Mouse (Mus musculus): ENCODE results near the gene Katnbl1.
"Not testable (repeated sequence)": the region's sequence is repeated elsewhere in the genome, so short reads cannot be mapped to it uniquely, and the experiment has no call there.

The Katnbl1 gene

DNA sequence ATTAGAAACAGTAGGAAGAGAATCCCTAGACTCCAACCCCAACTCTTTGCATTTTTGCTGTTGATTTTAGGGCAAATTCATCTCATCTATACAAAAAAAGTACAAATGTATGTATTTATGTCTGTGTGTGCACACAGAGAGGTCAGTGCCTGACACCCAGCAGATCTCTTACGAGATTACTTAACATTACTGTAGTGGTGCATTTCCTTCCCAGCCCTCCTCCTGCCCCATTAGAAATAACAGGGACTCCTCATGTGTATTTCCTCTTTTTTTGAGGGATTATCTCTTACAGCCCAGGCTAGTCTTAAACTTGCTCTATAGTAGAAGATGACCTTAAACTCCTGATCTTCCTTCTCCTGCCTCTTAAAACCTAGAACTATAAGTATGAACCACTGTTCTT is 13.7 kb downstream of the Katnbl1 start:
- no peak for DNase-seq (ENCODE audit: low read depth, low spot score)

DNA sequence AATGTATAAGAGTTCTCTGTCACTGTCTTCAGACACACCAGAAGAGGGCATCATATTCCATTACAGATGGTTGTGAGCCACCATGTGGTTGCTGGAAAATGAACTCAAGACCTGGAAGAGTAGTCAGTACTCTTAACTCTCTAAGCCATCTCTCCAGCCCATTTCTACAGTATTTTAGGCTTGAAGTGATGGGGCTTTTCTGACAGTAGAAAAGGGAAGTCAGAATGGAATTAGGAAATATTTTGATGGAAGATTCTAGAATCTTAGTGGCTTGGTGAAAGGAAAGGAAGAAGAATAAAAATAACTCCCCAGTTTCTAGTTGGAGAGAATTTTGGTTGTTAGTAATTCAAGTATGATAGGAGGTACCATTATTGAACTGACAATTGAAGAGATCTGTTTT is 14.9 kb downstream of the Katnbl1 start:
- DNase-seq (ENCODE audit: low read depth, low spot score) = no peak

GRCm38 (mm10) chr2:112396649-112397048 is 17.6 kb downstream of the Katnbl1 start:
- DNase-seq (ENCODE audit: low read depth, low spot score) = no peak

DNA sequence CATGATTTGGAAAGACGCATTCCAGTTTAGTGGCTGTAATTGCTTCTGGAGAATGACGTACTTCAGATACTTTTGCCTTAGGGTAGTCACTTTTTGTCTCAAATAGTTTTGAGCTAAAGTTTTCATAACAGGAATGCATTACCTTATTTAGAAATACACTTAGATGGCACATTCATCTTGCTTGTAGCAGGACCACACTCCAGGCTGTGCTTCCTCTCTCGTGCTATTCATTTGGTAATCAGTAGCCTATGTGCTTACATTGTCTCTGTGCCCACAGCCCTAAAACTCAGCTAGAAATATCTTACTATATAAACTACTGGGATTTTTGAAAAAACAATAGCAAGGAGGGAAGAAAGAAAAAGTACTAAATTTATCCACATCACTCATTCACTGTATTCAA is 28.0 kb downstream of the Katnbl1 start:
- no peak for DNase-seq (ENCODE audit: low read depth, low spot score)

DNA sequence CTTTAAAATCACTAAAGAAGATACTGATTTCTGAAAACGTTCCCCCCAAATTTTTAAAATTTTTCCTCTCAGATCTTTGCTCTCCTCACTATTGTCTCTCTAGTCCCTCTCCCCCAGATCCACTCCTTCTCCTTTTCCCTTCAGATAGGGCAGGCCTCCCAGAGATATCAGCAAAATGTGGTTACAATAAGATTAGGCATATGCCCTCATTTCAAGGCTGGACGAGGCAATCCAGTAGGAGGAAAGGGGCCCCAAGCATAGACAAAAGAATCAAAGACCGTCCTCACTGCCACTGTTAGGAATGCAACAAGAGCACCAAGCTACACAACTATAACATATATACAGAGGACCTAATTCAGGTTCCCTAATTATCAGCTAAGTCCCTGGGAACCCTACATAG is 46.3 kb downstream of the Katnbl1 start:
- DNase-seq (ENCODE audit: low read depth, low spot score) = no peak

DNA sequence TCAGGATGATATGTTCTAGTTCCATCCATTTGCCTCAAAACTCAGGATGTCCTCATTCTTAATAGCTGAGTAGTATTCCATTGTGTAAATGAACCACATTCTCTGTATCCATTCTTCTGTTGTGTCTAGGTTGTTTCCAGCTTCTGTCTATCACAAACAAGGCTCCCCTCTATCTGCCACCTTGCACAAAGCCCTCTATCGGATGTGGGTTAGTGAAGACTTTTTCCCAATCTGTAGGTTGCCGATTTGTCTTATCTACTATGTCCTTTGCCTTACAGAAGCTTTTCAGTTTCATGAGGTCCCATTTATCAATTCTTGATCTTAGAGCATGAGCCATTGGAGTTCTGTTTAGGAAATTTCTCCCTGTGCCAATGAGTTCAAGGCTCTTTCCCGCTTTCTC is 49.5 kb downstream of the Katnbl1 start:
- not testable (repeated sequence) for DNase-seq (ENCODE audit: low read depth, low spot score)

DNA sequence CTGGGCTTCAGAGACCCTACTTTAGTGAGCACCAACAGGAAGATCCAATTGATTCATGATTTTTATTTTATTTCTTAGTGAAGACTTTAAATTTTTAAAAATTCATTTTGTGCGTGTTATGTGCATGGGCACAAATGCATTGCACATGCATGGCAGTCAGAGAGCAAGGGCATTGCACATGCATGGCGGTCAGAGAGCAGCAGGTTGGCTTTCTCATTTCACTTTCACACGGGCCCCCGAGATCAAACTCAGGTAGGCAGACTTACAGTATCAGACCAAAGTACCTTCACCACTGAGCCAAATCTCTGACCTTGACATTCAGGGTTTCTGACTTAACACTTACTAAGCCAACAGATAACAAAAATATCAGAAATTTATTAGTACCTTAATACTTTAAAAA is 50.7 kb downstream of the Katnbl1 start:
- no peak for DNase-seq (ENCODE audit: low read depth, low spot score)

DNA sequence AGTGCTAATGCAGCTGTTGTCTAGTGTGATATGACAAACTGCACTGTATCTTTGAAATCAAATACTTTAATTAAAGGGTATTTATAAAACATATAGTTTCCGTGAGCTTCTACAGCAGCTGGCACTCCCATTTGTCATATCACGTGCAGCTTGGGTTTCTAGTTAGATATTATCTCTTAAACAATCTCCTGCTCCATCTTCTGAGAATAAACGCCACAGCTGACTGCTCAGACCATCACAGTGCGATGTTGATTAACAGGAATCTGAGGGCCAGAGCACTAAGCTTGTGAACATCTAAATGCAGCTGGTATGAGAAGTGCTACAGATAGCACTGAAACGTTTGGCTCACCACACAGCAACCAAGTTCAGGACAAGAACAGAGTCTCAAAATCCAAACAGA is 51.4 kb downstream of the Katnbl1 start:
- no peak for DNase-seq (ENCODE audit: low read depth, low spot score)

GRCm38 (mm10) chr2:112432523-112432922 is 53.5 kb downstream of the Katnbl1 start:
- DNase-seq (ENCODE audit: low read depth, low spot score) = no peak

DNA sequence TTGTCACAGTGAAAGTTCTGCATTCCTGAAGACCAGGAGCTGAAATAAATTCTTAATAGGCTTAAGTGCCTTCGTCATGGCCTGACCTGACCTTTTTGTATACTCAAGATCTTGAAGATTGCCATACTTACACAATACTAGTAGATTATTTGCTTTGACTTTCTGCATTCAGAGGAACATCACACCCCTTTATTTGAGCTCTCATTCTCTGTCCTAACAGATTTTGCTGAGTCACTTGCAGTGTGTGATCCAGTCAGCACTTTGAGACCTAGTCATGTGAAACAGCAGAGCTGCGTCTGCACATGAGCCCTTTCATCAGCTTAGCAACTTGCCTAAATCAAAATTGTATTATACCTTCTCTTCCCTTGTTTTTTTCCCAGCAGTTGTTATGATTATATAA is 54.3 kb downstream of the Katnbl1 start:
- DNase-seq (ENCODE audit: low read depth, low spot score) = peak; percentile 10

DNA sequence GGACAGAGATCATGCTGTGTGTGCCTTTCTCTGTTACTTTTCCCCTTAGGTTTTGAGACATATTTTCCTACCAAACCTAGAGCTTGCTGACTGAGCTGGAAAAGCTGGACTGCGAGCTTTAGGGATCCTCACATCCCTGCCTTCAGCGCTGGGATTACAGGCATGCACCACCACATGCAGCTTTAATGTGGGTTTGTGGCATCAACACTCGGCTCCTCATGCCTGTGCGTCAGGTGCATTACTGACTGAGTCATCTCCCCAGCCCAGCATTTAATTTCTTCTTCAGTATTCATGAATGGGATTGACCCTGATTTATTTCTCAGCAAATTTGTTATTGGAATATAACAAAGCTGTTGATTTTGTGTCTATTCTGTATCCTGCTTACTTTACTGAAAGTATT is 57.3 kb downstream of the Katnbl1 start:
- DNase-seq (ENCODE audit: low read depth, low spot score) = no peak

DNA sequence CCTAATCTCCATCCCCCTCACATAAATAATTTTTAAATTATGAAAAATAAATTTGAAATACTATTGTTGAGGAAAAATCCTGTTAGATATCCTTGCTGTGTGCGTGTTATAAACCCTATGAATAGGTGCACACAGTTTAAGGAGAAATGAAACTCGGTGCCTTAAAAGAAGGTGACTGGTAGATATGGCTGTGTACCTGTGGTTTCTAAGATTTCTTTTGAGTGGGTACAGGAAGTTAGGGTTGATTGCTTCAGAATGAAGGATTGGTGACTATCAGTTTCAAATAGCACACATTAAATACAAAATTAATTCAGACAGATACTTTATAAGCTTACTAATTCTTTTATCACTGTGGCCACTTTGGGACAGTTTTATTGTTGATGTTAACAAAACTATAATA is 58.6 kb downstream of the Katnbl1 start:
- DNase-seq (ENCODE audit: low read depth, low spot score) = no peak

DNA sequence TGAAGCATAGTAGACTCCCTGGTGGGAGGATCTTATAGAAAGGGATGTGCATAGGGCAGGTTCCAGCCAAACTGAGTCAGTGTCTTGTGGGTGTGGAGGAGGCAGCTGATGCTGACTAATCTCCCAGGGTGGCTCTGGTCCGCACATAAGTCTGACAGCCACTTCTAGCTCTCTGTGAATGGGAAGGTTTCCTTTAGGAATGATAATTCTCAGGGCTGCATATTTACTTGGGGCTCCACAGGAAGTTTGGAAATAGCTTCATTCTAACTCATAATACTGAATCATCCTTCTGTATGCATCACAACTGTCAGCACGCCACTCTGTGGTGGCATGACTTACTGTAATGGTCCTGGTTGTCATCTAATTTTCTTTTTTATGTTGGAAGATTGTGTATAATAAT is 64.5 kb downstream of the Katnbl1 start:
- no peak for DNase-seq (ENCODE audit: low read depth, low spot score)

DNA sequence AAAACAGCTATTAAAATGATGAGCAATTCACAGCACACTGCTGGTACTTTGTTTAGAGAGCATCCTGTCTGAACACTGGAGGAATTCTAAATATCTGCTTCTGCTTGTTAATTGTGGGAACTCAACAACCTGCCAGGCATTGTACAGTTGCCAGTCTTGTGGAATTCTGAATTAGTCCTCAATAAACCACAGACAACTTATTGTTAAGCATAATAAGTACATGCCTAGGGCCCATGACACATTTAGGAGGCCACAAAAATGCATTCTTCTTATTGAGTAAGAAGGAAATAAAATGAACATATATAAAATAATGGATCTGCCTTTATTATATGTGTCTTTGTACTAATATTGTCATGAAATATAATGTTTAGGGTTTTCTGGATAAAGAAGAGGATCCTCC is 66.5 kb downstream of the Katnbl1 start:
- DNase-seq (ENCODE audit: low read depth, low spot score) = no peak

- not testable (repeated sequence) for DNase-seq (ENCODE audit: low read depth, low spot score)
Observed at GRCm38 (mm10) chr2:112448046-112448445, 69.0 kb downstream of the Katnbl1 start.

DNA sequence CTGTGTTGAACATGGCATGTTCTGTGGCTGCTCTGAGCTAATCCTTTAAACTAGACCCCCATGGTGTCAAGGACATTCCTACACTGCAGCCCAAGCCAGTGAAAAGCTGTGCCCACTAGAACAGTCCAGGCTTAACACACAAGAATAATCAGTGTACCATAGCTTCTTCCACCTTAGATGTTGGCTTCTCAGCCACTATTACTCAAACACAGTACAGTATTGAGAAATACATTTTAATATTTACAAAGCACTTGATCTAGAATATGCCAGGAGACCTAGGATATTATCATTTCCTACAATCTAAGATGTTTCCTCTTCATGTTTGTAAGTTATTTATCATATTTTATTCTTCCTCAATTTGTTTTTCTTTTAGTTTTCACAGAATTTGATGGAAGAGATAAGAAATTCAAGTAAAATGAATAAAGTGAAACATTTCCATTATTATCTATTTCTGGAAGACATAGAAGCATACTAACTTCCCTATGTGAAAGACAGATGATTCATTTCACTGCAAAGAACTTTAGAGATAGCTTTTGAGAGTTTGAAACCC is 69.6 kb downstream of the Katnbl1 start:
- peak; percentile 7 for DNase-seq (ENCODE audit: low read depth, low spot score)

DNA sequence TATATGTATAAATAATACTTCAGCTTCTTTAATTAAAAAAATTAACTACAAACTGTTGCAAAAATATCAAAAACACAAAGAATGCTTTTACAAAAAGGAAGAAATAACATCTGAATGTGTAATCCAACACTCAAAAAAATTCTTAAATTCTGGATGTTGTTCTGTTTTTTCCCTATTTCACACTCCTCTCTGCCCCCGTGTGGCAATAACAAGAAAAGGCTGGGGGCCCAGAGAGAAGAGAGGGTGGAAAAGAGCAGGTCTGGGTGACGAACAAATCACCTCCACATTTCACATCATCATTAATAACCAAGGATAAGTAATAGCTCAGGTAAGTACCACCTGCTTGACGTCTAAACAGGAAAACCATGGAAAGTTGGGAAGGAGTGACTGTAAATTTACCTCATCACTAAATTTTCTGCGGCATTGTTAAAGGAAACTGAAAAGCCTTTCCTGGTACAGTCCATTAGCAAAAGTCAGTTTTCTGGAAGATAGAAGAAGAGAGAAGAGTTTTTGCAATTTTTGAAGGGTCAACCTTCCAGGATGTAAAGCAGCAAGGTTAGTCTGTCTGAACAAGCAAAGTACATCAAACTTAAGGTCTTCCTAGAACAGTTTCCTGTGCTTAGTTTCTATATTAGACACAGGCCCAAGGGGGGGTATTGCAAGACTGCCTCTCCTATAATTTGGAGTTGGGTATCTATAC is 70.7 kb downstream of the Katnbl1 start:
- DNase-seq (ENCODE audit: low read depth, low spot score) = peak; percentile 18

GRCm38 (mm10) chr2:112452513-112452912 is 73.5 kb downstream of the Katnbl1 start:
- DNase-seq (ENCODE audit: low read depth, low spot score) = not testable (repeated sequence)

GRCm38 (mm10) chr2:112454125-112454861 is 75.3 kb downstream of the Katnbl1 start:
- DNase-seq (ENCODE audit: low read depth, low spot score) = no peak

GRCm38 (mm10) chr2:112454862-112455564 is 76.0 kb downstream of the Katnbl1 start, which contains the start of gene Emc7:
Gene Emc7 (plus strand): TSS chr2:112454997.
- peak; percentile 97 for DNase-seq (ENCODE audit: low read depth, low spot score)

DNA sequence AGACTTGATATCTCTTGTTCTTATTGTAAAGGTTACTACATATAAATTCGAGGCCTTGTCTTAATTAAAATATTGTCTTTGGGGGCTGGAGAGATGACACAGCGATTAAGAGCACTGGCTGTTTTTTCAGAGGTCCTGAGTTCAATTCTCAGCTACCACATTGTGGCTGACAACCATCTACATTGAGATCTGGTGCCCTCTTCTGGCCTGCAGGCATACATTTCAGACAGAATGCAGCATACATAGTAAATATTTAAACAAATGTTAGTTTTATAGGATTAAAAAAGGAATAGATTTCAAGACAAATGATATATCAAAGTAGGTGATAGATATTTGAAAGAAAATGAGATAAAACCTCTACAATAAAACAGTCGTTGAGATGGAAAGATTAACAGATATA is 81.5 kb downstream of the Katnbl1 start:
- DNase-seq (ENCODE audit: low read depth, low spot score) = no peak

All from ZHBTc4 (cell line).